Mouse (Mus musculus): Measurements from ENCODE around the gene Pcnx3. TPM values are rescaled to one million over a fixed set of nuclear protein-coding genes. Genes with fewer than 3 reads are reported as not detected.

Gene Pcnx3
- polyA plus RNA-seq, 1 experiment from 2014 or later, result 20.9 TPM

- no peaks in the 10 kb centered on the region for H3K4me1 ChIP-seq (ENCODE audit: control insufficient read depth, insufficient read depth, low read length)
- H3K9ac ChIP-seq (ENCODE audit: low read length), result no peak overlapping the region
- no peaks in the 10 kb centered on the region for H3K36me3 ChIP-seq (ENCODE audit: control insufficient read depth, insufficient read depth, low read length)
- no peaks in the 10 kb centered on the region for H3K9me3 ChIP-seq (replicated peaks; ENCODE audit: control insufficient read depth, low read length)
- DNase-seq (ENCODE audit: low spot score) (no peak), ATAC-seq (no peak)
- no peak overlapping the region for H3K27ac ChIP-seq (ENCODE audit: low read depth, low read length)
- no peaks in the 10 kb centered on the region for H3K27me3 ChIP-seq (replicated peaks; ENCODE audit: control insufficient read depth, insufficient read depth, low read length)
- no peak overlapping the region for H3K4me3 ChIP-seq (ENCODE audit: low read depth, low read length)
- no peak overlapping the region for H3K4me2 ChIP-seq (ENCODE audit: low read length)
Observed at GRCm38 (mm10) chr19:5629907-5630306, 58.8 kb downstream of the Pcnx3 start.

- 87% methylated on average over 8 of the region's 8 CpGs for WGBS
- no peaks in the 10 kb centered on the region for H3K27me3 ChIP-seq (replicated peaks; ENCODE audit: control insufficient read depth, insufficient read depth, low read length)
- no peaks in the 10 kb centered on the region for H3K9me3 ChIP-seq (replicated peaks; ENCODE audit: control insufficient read depth, low read length)
- H3K9ac ChIP-seq (ENCODE audit: low read length), result no peak overlapping the region
- no peak overlapping the region for H3K4me3 ChIP-seq (ENCODE audit: low read depth, low read length)
- no peaks in the 10 kb centered on the region for H3K4me1 ChIP-seq (ENCODE audit: control insufficient read depth, insufficient read depth, low read length)
- H3K4me2 ChIP-seq (ENCODE audit: low read length), result no peak overlapping the region
- DNase-seq (ENCODE audit: low spot score) (no peak), ATAC-seq (no peak)
- no peak overlapping the region for H3K27ac ChIP-seq (ENCODE audit: low read depth, low read length)
- H3K36me3 ChIP-seq (ENCODE audit: control insufficient read depth, insufficient read depth, low read length), result no peaks in the 10 kb centered on the region
Observed at GRCm38 (mm10) chr19:5625311-5625710, 63.4 kb downstream of the Pcnx3 start.

- H3K36me3 ChIP-seq (ENCODE audit: control insufficient read depth, insufficient read depth, low read length), result no peaks in the 10 kb centered on the region
- H3K4me1 ChIP-seq (ENCODE audit: control insufficient read depth, insufficient read depth, low read length), result no peaks in the 10 kb centered on the region
- ATAC-seq (no peak), DNase-seq (ENCODE audit: low spot score) (no peak)
- H3K27me3 ChIP-seq (replicated peaks; ENCODE audit: control insufficient read depth, insufficient read depth, low read length), result no peaks in the 10 kb centered on the region
- 90% methylated on average over 5 of the region's 5 CpGs for WGBS
- no peaks in the 10 kb centered on the region for H3K9me3 ChIP-seq (replicated peaks; ENCODE audit: control insufficient read depth, low read length)
- no peak overlapping the region for H3K4me2 ChIP-seq (ENCODE audit: low read length)
- no peak overlapping the region for H3K27ac ChIP-seq (ENCODE audit: low read depth, low read length)
- H3K4me3 ChIP-seq (ENCODE audit: low read depth, low read length), result no peak overlapping the region
- H3K9ac ChIP-seq (ENCODE audit: low read length), result no peak overlapping the region
Observed at GRCm38 (mm10) chr19:5621884-5622283, 66.8 kb downstream of the Pcnx3 start.

GRCm38 (mm10) chr19:5620007-5620406 lies 68.7 kb downstream of the Pcnx3 start:
- ATAC-seq, result no peak
- H3K9ac ChIP-seq (ENCODE audit: low read length), result no peak overlapping the region
- H3K4me1 ChIP-seq (ENCODE audit: control insufficient read depth, insufficient read depth, low read length), result no peaks in the 10 kb centered on the region
- no peaks in the 10 kb centered on the region for H3K9me3 ChIP-seq (replicated peaks; ENCODE audit: control insufficient read depth, low read length)
- no peak overlapping the region for H3K4me2 ChIP-seq (ENCODE audit: low read length)
- H3K27ac ChIP-seq (ENCODE audit: low read depth, low read length), result no peak overlapping the region
- DNase-seq (ENCODE audit: low spot score), result no peak
- H3K4me3 ChIP-seq (ENCODE audit: low read depth, low read length), result no peak overlapping the region
- WGBS, result 84% methylated on average over 4 of the region's 4 CpGs
- H3K27me3 ChIP-seq (replicated peaks; ENCODE audit: control insufficient read depth, insufficient read depth, low read length), result no peaks in the 10 kb centered on the region
- no peaks in the 10 kb centered on the region for H3K36me3 ChIP-seq (ENCODE audit: control insufficient read depth, insufficient read depth, low read length)

- no peaks in the 10 kb centered on the region for H3K36me3 ChIP-seq (ENCODE audit: control insufficient read depth, insufficient read depth, low read length)
- WGBS, result 49% methylated on average over 2 of the region's 2 CpGs
- H3K4me1 ChIP-seq (ENCODE audit: control insufficient read depth, insufficient read depth, low read length), result peaks cover 5% of the 10 kb centered on the region; the same call in 1 of the 2 replicates
- ATAC-seq, result no peak
- H3K9ac ChIP-seq (ENCODE audit: low read length), result no peak overlapping the region
- DNase-seq (ENCODE audit: low spot score), result peak; percentile 28
- no peak overlapping the region for H3K27ac ChIP-seq (ENCODE audit: low read depth, low read length)
- no peak overlapping the region for H3K4me2 ChIP-seq (ENCODE audit: low read length)
- H3K9me3 ChIP-seq (replicated peaks; ENCODE audit: control insufficient read depth, low read length), result no peaks in the 10 kb centered on the region
- no peaks in the 10 kb centered on the region for H3K27me3 ChIP-seq (replicated peaks; ENCODE audit: control insufficient read depth, insufficient read depth, low read length)
- no peak overlapping the region for H3K4me3 ChIP-seq (ENCODE audit: low read depth, low read length)
Observed at GRCm38 (mm10) chr19:5614953-5615352, 73.8 kb downstream of the Pcnx3 start.

Small RNA genes lying within 50 kb of the gene (microRNA-seq; reads per million reads assigned to microRNA genes)
- gene Mir6987, result 0.53 reads per million

Other genes with a start within 250 kb of the Pcnx3 start
- gene Fosl1, start 241.4 kb downstream of the Pcnx3 start, polyA plus RNA-seq (2014; fragmentation: Nextera tagmentation; extraction: Ambion mirVana), result not detected in 2 replicates
- 5.9 and 6.4 TPM in 2 replicates for gene Ccdc85b, start 231.0 kb downstream of the Pcnx3 start, polyA plus RNA-seq (2014; fragmentation: Nextera tagmentation; extraction: Ambion mirVana)
- 153 and 167 TPM in 2 replicates for gene Fibp, start 228.3 kb downstream of the Pcnx3 start, polyA plus RNA-seq (2014; fragmentation: Nextera tagmentation; extraction: Ambion mirVana)
- 3.4 and 5.3 TPM in 2 replicates for gene Ctsw, start 220.4 kb downstream of the Pcnx3 start, polyA plus RNA-seq (2014; fragmentation: Nextera tagmentation; extraction: Ambion mirVana)
- gene Efemp2, start 215.0 kb downstream of the Pcnx3 start, polyA plus RNA-seq (2014; fragmentation: Nextera tagmentation; extraction: Ambion mirVana), result 25.1 and 29.0 TPM in 2 replicates
- 51.8 and 57.1 TPM in 2 replicates for gene Mus81, start 200.5 kb downstream of the Pcnx3 start, polyA plus RNA-seq (2014; fragmentation: Nextera tagmentation; extraction: Ambion mirVana)
- 4,491 and 4,757 TPM in 2 replicates for gene Cfl1, start 198.5 kb downstream of the Pcnx3 start, polyA plus RNA-seq (2014; fragmentation: Nextera tagmentation; extraction: Ambion mirVana)
- 0.28 TPM in 1 of 2 replicates, not detected in the other for gene 1700020D05Rik, start 185.1 kb downstream of the Pcnx3 start, polyA plus RNA-seq (2014; fragmentation: Nextera tagmentation; extraction: Ambion mirVana)
- 55.3 and 73.2 TPM in 2 replicates for gene Snx32, start 178.4 kb downstream of the Pcnx3 start, polyA plus RNA-seq (2014; fragmentation: Nextera tagmentation; extraction: Ambion mirVana)
- gene Ovol1, start 128.3 kb downstream of the Pcnx3 start, polyA plus RNA-seq (2014; fragmentation: Nextera tagmentation; extraction: Ambion mirVana), result 0.16 TPM in 1 of 2 replicates, not detected in the other
- 1.5 and 1.6 TPM in 2 replicates for gene Ap5b1, start 120.9 kb downstream of the Pcnx3 start, polyA plus RNA-seq (2014; fragmentation: Nextera tagmentation; extraction: Ambion mirVana)
- gene Rnaseh2c, start 87.0 kb downstream of the Pcnx3 start, polyA plus RNA-seq (2014; fragmentation: Nextera tagmentation; extraction: Ambion mirVana), result 85.7 and 95.8 TPM in 2 replicates
- gene Kat5, start 78.7 kb downstream of the Pcnx3 start, polyA plus RNA-seq (2014; fragmentation: Nextera tagmentation; extraction: Ambion mirVana), result 43.7 and 49.7 TPM in 2 replicates
- 29.8 and 35.8 TPM in 2 replicates for gene Rela, start 51.4 kb downstream of the Pcnx3 start, polyA plus RNA-seq (2014; fragmentation: Nextera tagmentation; extraction: Ambion mirVana)
- gene Sipa1, start 25.2 kb downstream of the Pcnx3 start, polyA plus RNA-seq (2014; fragmentation: Nextera tagmentation; extraction: Ambion mirVana), result 9.2 and 10.2 TPM in 2 replicates
- 9.2 and 11.8 TPM in 2 replicates for gene Map3k11, start 166 bp downstream of the Pcnx3 start, polyA plus RNA-seq (2014; fragmentation: Nextera tagmentation; extraction: Ambion mirVana)
- 0.17 TPM in 1 of 2 replicates, not detected in the other for gene Kcnk7, start 15.5 kb upstream of the Pcnx3 start, polyA plus RNA-seq (2014; fragmentation: Nextera tagmentation; extraction: Ambion mirVana)
- gene Ehbp1l1, start 37.4 kb upstream of the Pcnx3 start, polyA plus RNA-seq (2014; fragmentation: Nextera tagmentation; extraction: Ambion mirVana), result 7.0 and 10.1 TPM in 2 replicates
- gene Fam89b, start 40.7 kb upstream of the Pcnx3 start, polyA plus RNA-seq (2014; fragmentation: Nextera tagmentation; extraction: Ambion mirVana), result 204 and 233 TPM in 2 replicates
- gene Ltbp3, start 52.0 kb upstream of the Pcnx3 start, polyA plus RNA-seq (2014; fragmentation: Nextera tagmentation; extraction: Ambion mirVana), result 8.5 and 10.7 TPM in 2 replicates
- 56.1 and 67.9 TPM in 2 replicates for gene Scyl1, start 82.5 kb upstream of the Pcnx3 start, polyA plus RNA-seq (2014; fragmentation: Nextera tagmentation; extraction: Ambion mirVana)
- 13.1 and 16.0 TPM in 2 replicates for gene Frmd8, start 186.4 kb upstream of the Pcnx3 start, polyA plus RNA-seq (2014; fragmentation: Nextera tagmentation; extraction: Ambion mirVana)
- 1.7 TPM in 2 replicates for gene Slc25a45, start 188.9 kb upstream of the Pcnx3 start, polyA plus RNA-seq (2014; fragmentation: Nextera tagmentation; extraction: Ambion mirVana)
- gene Tigd3, start 205.2 kb upstream of the Pcnx3 start, polyA plus RNA-seq (2014; fragmentation: Nextera tagmentation; extraction: Ambion mirVana), result 7.0 and 7.1 TPM in 2 replicates
- gene Dpf2, start 224.1 kb upstream of the Pcnx3 start, polyA plus RNA-seq (2014; fragmentation: Nextera tagmentation; extraction: Ambion mirVana), result 127 and 136 TPM in 2 replicates
- 7.9 and 9.6 TPM in 2 replicates for gene Cdc42ep2, start 235.9 kb upstream of the Pcnx3 start, polyA plus RNA-seq (2014; fragmentation: Nextera tagmentation; extraction: Ambion mirVana)